Mouse (Mus musculus) lung, postnatal 0 days (tissue): ENCODE measurements around the gene Eml6.

Source experiments
- CTCF ChIP-seq: IDR thresholded peaks from 2 replicates; pipeline ENCODE4 v1.5.1; 2016; ENCODE audit warnings: antibody characterized with exemption, mild to moderate bottlenecking
- EP300 ChIP-seq: IDR thresholded peaks from 2 replicates; pipeline ENCODE4 v1.6.1; 2016; ENCODE audit warnings: antibody characterized with exemption, mild to moderate bottlenecking, control low read depth

- TF ChIP-seq CTCF, result no peak
- TF ChIP-seq EP300, result no peak
Observed at GRCm38 (mm10) chr11:29864269-29864668, 161.6 kb downstream of the Eml6 start.
